Mouse (Mus musculus): ENCODE data around the gene Syne3.

Gene Syne3

GRCm38 (mm10) chr12:104899161-104899560, 110.4 kb downstream of the Syne3 start:
- in situ Hi-C loops (cut with MboI, MseI): no loop called here

GRCm38 (mm10) chr12:104898718-104899117, 110.9 kb downstream of the Syne3 start:
- in situ Hi-C loops (cut with MboI, MseI): no loop called here

- in situ Hi-C loops (cut with MboI, MseI): no loop called here
These were observed 112.5 kb downstream of the Syne3 start for GRCm38 (mm10) chr12:104897051-104897618.

GRCm38 (mm10) chr12:104896640-104897039, 113.0 kb downstream of the Syne3 start:
- in situ Hi-C loops (cut with MboI, MseI): no loop called here

- in situ Hi-C loops (cut with MboI, MseI): no loop called here
These were observed 117.4 kb downstream of the Syne3 start for GRCm38 (mm10) chr12:104892245-104892644.

GRCm38 (mm10) chr12:104890066-104890465, 119.5 kb downstream of the Syne3 start:
- in situ Hi-C loops (cut with MboI, MseI): no loop called here

- in situ Hi-C loops (cut with MboI, MseI): no loop called here
These were observed 123.5 kb downstream of the Syne3 start for GRCm38 (mm10) chr12:104886104-104886503.

- in situ Hi-C loops (cut with MboI, MseI): no loop called here
These were observed 127.1 kb downstream of the Syne3 start for GRCm38 (mm10) chr12:104882533-104882932.

- in situ Hi-C loops (cut with MboI, MseI): no loop called here
These were observed 127.5 kb downstream of the Syne3 start for GRCm38 (mm10) chr12:104882061-104882460.

GRCm38 (mm10) chr12:104881518-104882060, 128.0 kb downstream of the Syne3 start:
- in situ Hi-C loops (cut with MboI, MseI): no loop called here

- in situ Hi-C loops (cut with MboI, MseI): no loop called here
These were observed 129.2 kb downstream of the Syne3 start for GRCm38 (mm10) chr12:104880367-104880766.
